Mouse (Mus musculus) regulatory T cell (primary cell): Measurements from ENCODE around the gene Oosp2.

Experiments used
- in situ Hi-C: fragments of 300-600 bp; cut with MboI, MseI; formaldehyde crosslinking; loops from one replicate; pipeline ENCODE4 v1.15.1; 2025; ENCODE audit warnings: high pct_unique_total_duplicates

Oosp2 gene

GRCm38 (mm10) chr19:11660459-11660858 lies at the start of gene Oosp2:
Gene Oosp2, minus strand, starts transcription at chr19:11660559.
- in situ Hi-C loops = loop anchor here (25.0 kb wide), 2 partner anchors 998 to 1348 kb away; partner anchors contain the start of gene Dagla

GRCm38 (mm10) chr19:11698342-11698741 lies 38.0 kb upstream of the Oosp2 start:
- in situ Hi-C loops = no loop called here

GRCm38 (mm10) chr19:11696755-11697154 lies 36.4 kb upstream of the Oosp2 start, which contains the start of gene Oosp3:
Gene Oosp3, plus strand, starts transcription at chr19:11697055.
- in situ Hi-C loops = no loop called here

GRCm38 (mm10) chr19:11691454-11691853 lies 31.1 kb upstream of the Oosp2 start:
- in situ Hi-C loops = no loop called here

GRCm38 (mm10) chr19:11690839-11691238 lies 30.5 kb upstream of the Oosp2 start, which contains the start of gene Oosp1:
Gene Oosp1, minus strand, starts transcription at chr19:11691150.
- in situ Hi-C loops = no loop called here

- in situ Hi-C loops = loop anchor here (25.0 kb wide), 2 partner anchors 999 to 1349 kb away; partner anchors contain the start of gene Dagla
Observed at GRCm38 (mm10) chr19:11661562-11661961, 1.2 kb upstream of the Oosp2 start.

- in situ Hi-C loops = loop anchor here (25.0 kb wide), 2 partner anchors 997 to 1347 kb away; partner anchors contain the start of gene Dagla
Observed at GRCm38 (mm10) chr19:11659142-11659541, 1.2 kb downstream of the Oosp2 start.

GRCm38 (mm10) chr19:11649564-11649963 lies 10.8 kb downstream of the Oosp2 start:
- in situ Hi-C loops = no loop called here

- in situ Hi-C loops = no loop called here
Observed at GRCm38 (mm10) chr19:11646166-11646565, 14.2 kb downstream of the Oosp2 start.

- in situ Hi-C loops = no loop called here
Observed at GRCm38 (mm10) chr19:11640732-11641131, 19.6 kb downstream of the Oosp2 start, which contains the start of gene Ms4a3. Gene Ms4a3, minus strand, starts transcription at chr19:11640851.

- in situ Hi-C loops = no loop called here
Observed at GRCm38 (mm10) chr19:11639038-11639437, 21.3 kb downstream of the Oosp2 start.

- in situ Hi-C loops = no loop called here
Observed at GRCm38 (mm10) chr19:11635572-11635971, 24.8 kb downstream of the Oosp2 start.

- in situ Hi-C loops = no loop called here
Observed at GRCm38 (mm10) chr19:11634330-11634729, 26.0 kb downstream of the Oosp2 start.

GRCm38 (mm10) chr19:11633732-11634131 lies 26.6 kb downstream of the Oosp2 start:
- in situ Hi-C loops = no loop called here

- in situ Hi-C loops = no loop called here
Observed at GRCm38 (mm10) chr19:11625231-11625630, 35.1 kb downstream of the Oosp2 start.

- in situ Hi-C loops = no loop called here
Observed at GRCm38 (mm10) chr19:11624800-11625199, 35.6 kb downstream of the Oosp2 start.

GRCm38 (mm10) chr19:11623551-11623950 lies 36.8 kb downstream of the Oosp2 start, which contains the start of gene Ms4a2:
Gene Ms4a2, minus strand, starts transcription at chr19:11623719.
- in situ Hi-C loops = no loop called here

GRCm38 (mm10) chr19:11617983-11618382 lies 42.4 kb downstream of the Oosp2 start:
- in situ Hi-C loops = no loop called here

GRCm38 (mm10) chr19:11614805-11615204 lies 45.6 kb downstream of the Oosp2 start:
- in situ Hi-C loops = no loop called here

- in situ Hi-C loops = no loop called here
Observed at GRCm38 (mm10) chr19:11613776-11614443, 46.4 kb downstream of the Oosp2 start.

- in situ Hi-C loops = no loop called here
Observed at GRCm38 (mm10) chr19:11613084-11613483, 47.3 kb downstream of the Oosp2 start.

GRCm38 (mm10) chr19:11612293-11612692 lies 48.1 kb downstream of the Oosp2 start:
- in situ Hi-C loops = no loop called here

- in situ Hi-C loops = no loop called here
Observed at GRCm38 (mm10) chr19:11611541-11611945, 48.8 kb downstream of the Oosp2 start.
